Mouse (Mus musculus): Measurements from ENCODE around the gene Plk3.

The Plk3 gene

DNA sequence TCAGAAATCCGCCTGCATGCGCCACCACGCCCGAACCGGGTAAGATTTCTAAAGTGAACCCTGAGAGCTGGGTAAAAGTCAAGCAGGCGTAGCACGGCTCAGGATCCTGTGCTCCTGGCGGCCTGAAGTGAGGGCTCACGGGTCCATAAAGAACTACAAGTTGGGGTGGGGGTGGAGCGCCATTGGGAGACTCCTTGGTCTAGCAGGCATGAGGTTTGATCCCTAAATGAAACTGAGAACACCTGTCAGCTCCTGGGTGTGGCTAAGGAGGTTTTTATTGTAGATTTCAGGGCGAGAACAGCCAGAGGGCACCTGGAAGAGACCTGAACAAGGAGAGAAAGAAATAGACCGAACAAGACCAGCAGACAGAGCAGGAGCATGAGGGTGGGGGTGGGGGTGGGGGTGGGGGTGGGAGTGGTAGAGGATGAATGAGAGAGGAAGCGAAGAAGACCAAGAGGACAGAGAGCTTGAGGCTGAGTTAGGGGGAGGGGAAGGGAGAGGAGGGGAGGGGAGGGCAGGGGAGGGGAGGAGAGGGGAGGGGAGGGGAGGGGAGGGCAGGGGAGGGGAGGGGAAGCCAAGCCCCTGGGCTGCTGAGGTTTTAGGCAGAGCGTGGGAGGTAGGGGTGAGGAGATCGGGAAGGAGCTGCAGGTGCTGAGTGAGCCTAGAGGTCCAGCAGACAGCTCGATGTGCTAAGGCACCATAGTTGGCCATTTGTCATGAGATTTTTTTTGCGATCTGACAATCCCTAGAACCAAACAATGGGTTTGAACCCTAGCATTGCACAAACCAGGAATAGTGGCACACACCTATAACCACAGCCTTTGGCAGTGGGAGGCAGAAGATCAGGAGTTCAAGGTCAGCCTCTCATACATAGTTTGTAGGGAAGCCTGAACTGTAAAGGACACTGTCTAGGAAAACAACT lies 4.8 kb upstream of the Plk3 start:
- DNase-seq, result no peak

DNA sequence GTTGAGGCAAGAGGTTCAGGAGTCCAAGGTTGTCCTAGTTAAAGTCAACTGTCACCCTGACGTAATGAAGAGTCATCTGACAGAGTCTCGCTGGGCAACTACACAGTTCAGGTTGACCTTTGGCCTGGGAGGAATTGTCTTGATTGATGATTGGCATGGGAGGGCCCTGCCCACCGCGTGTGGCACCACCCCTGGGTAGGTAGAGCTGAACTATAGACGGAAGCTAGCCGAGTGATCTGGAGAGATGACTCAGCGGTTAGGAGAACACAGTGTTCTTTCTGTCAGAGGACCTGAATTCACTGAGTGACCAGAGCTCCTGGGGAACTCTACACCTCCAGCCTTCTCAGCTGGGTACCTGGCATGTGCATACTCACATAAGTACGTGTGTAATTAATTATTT lies 2.3 kb upstream of the Plk3 start:
- no peak for DNase-seq

DNA sequence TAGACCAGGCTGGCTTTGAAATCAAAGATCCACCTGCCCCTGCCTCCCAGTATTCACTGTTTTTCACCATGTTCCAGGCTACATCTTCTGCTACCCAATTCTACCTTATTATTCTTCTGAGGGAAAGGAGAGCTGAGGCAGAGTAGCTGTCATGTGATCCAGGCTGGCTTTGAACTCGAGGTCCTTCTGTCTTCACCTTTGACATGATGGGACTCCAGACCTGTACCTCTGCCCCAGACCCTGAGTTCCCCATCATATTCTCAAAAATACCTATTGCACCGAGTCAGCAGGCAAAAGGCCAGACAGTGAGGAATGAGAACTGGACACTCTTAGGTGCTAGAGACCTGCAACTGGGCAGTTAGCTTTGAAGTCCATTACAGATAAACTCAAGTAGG lies 835 bp upstream of the Plk3 start:
- DNase-seq, result no peak

DNA sequence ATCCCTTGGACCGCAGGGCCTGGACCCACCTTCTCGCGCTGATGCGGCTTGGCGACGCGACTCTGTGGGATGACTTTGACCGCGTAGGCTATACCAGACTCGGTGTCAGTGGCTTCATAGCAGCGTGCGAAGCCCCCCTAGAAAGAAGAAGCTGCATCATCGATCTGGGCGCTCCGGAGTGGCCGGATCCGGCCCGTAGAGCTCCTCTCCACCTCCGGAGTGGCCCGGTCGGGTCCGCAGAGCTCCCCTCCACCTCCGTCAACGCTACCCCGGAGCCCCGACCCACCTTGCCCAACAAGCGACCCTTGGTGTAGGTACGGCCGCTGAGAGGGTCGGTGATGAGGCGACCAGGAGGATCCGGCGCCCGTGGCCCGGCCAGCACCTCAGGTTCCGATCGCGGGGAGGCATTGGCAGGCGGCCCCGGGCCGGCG lies 382 bp downstream of the Plk3 start:
- no peak for DNase-seq

DNA sequence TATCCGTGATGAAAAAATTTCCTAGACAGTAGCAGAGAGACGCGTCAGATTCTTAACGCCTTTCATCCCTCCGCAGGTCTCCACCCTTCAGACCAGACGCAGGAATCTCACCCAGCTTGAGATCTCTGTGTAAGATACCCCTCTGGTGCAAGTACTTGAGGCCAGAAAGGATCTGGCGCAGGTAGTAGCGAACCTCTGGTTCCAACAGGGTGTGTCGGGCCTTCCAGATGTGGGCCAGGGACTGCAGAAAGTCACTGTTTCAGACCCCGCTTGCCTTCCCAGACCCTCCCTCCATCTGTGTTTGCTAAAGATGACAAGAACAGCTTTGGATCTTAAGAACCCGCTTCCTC lies 994 bp downstream of the Plk3 start:
- no peak for DNase-seq

DNA sequence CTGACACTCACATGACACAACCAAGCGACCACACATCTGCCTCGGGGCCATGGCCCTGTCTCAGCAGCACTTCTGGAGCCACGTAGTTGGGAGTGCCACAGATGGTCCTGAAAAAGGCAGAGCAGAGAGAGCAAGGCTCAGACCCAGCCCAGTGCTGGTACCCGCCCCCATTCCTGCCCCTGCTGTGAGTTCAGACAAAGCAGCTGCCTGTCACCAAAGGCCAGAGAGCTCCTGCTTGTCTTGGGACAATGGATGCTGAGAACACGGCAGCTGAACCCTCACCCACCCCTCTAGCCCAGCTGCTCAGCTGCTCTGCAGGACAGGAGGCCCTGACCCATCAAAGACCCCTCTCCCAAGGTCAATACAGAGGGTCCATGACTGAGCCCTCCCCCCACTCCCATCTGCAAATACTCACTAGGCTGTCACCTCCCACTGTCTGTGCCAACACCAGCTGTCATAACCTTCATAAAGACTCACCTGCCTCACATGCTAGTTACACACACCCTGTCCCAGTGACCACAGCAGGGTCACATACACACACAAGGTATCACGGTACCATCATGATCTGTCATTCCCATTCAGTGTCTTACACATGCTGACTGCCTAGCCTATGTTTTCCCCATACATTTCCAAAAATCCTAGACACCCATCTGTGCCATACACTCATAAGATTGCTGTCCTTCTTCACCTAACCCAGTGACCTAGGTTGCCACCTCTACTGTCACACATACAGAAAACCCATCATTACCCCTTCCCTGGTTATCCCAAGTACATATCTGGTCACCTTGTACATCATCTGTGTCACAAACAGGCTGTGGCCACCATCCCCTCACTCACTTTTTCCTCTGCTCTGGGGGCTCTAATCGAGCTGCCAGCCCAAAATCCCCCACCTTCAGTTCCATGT lies 1.6 kb downstream of the Plk3 start:
- peak; percentile 82 for DNase-seq

DNA sequence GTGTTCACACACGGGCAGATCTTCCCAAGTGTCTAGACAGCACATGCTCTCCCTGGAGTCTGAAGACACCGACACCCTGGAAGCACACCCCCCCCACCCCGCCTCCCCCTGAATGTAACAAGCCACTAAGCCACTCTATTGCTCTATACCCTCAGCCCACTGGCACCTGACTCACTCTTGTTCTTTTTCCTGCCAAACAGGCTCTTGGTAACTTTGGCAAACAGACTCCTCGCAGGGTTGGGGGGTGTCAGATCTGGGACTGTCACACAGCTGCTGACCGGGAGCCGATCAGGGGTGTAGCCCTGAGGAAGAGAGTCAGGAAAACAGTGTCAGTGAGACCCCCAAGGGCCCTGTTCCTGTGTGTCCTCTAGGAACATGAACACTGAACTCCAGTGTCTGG lies 2.6 kb downstream of the Plk3 start:
- DNase-seq, result no peak

DNA sequence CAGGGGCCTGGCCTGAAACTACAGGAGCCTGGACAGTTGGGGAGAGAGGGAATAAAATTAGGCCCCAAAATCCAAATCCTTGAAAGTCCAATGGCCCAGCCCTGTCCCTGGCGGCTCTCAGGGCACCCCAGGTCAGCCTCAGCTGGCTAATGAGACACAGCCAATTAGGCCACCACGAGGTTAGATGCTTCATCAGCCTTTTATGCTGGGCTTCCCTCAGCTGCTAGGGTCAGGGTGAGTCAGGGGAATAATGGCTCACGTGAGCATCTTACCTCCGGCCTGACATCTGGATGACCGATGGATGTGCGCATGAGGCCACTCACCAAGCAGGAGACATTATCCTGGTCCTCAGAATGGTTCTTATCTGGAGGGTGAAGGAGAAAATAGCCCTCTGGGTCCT lies 3.0 kb downstream of the Plk3 start:
- DNase-seq, result no peak

DNA sequence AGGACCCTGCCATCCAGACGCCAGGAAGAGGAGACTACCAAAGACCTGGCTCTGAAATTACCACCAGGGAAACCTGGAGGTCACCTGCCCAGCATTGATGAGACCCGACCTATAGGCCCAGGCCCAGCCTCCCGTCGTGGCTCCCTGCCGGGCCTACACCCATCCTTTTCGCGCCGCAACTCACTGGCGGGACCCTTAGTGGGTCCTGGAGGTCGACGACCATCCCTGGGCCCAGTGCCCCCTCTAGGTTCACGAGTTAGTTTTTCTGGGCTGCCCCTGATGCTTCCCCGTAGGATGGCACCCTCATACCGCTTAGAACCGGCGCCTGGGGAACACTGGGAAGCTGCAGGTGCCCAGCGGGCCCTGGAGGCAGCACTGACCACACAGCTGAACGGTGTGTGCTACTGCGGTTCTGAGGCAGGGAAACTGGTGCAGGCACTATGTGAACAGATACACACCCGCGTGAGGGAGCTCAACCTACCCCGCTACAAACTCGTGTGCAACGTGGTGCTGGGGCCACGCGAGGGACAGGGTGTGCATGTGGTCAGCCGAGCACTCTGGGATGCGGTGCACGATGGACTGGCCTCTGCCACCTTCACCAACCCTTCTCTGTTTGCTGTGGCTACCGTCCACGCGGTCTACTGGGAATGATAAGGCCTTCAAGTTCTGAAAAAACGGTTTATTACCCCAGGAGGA lies 5.6 kb downstream of the Plk3 start:
- DNase-seq, result no peak

DNA sequence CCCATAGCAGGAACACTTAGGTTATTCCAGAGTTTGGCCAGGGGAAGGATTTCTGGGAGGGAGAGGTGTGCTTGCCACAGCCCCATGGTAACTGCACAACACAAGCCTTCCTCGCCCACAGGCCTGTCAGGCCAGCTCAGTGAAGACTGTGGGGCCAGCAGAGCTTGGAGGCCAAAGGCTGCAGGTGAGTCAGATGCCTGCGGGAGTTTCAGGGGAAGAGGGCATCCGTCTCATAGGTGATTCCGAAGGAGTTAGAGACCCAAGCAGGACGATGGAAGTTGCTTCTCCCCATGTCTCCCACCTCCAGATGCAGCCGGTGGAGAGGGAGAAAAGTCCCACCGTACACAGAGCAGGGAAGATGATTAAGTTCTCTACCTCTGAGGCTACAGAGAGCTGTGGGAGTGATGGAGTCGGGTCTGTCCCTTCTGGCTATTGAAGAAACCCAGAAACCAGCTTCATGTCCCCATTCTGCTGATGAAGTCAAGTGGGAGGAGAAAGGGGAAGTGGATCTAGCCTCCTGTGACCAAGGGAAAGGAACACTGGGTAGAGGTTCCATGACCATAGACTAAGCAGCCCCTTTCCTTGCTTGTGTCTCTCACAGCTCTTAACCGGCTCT lies 7.0 kb downstream of the Plk3 start, which contains the start of gene Tctex1d4:
Tctex1d4 (plus strand) TSS at position 120 of the 616 bp plus-strand sequence.
- no peak for DNase-seq

DNA sequence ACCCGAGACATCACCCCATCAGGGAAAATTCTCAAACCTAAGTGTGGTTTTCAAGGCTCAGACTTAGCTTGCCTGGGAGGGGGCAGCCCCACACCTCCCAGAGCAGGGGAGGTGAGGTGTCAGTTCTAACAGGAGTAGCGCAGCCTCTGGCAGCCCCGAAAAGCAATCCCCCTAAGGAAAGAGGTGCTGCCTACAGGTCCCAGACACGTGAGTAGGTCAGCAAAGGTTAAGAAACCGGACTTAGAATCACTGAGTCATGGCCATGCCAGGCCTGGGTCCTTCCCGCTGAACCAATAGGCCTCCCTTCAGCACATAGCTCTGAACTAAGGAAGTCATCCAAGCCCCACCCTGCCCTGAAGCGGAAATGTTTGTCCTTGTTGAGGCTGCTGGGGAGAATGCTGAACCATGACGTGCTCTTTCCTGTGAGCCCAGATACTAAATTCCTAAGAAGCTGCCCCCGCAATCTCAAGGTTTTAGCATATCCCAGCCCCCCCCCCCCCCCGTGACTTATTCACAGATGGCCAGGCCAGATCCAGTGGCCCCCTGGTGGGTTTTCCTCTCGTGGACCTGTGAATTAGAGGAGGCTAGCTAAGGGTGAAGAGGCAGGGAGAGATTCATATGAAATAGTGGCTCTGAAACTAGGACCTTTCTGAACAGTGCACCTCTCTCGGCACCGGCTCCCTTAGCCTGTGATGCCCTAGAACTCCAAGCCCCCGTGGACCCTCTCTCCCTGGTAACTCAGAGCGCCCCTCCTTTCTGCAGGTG lies 7.7 kb downstream of the Plk3 start:
- DNase-seq, result peak; percentile 55

DNA sequence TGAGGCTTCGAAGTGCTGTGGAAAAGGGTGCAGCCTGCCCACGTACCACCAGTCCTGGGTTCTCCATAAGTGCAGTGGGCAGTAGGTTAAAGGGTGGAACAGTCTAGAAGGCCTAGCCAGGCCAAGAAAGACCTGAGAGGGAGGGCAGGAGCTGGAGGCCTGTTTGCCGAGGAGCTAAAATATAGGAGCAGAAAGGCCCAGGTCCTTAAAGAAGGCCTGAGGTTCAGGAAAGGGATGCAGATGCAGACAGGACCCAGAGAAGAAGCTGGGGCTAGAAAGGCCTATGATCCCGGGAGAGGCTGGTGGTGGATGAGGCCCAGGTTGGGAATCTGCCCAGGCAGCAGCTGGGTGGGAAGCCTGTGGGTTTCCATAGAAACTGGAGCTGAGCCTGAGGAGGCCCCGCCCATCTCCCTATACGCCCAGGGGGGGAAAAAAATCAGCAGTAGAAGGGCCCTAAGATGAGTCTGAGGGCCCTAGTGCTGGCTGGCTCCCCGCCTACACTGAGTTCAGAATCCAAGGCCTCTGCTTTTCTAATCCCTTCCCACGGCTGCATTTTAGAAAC lies 8.3 kb downstream of the Plk3 start, which contains the start of gene Btbd19:
Btbd19 (minus strand) TSS at position 378 of the 562 bp plus-strand sequence.
- DNase-seq, result peak; percentile 70

DNA sequence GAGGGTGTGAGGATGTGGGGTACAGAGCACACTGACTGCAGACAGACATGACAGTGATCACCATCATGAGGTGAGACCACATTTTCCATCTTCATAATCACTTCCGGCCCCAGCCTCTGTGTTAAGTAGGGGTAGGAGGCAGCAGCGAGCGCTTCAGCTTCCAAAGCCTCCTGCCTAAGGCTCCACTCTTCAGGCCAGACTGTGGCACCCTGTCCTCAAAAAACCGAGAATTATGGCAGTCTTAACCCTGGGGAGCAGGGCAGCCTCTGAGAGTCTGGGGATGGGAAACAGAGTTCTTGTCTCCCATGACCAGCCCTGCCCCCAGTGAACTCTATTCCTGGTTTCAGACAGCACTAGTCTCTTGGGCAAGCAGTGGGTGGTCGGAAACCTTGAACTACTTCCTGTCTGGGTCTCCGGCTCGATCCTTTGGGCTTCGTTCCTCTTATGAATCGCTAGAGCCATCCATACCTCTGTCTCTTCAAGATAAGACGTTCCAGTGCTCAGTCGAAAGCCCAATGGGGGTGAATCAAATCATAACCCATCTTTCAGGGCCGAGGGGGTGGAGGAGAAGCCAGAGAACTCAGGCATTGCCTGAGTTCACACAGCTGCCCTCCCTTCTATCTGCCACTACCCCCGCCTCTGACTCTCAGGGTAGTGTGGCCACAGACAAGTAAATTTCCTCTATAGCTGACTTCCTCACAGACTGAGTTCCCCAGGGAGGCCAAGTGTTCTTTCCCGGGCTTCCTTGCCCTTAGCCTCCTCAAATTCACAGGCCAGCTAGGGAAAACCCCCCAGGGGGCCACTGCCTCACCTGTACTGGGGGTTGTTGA lies 9.0 kb downstream of the Plk3 start:
- no peak for DNase-seq

DNA sequence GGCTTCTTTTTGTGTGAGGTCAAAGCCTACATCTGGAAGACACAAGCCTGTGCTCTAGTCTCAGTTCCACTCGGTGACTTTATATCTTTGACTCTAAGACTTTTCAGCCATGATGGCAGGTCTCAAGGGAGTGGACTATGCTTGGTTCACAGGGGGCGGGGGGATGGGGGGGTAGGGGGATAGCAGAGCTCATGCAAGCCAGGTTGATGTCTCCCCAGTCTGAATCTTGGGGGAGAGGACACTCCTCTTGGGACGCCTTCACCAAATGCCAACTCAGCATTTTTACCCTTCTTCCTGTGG lies 9.6 kb downstream of the Plk3 start:
- DNase-seq, result no peak

DNA sequence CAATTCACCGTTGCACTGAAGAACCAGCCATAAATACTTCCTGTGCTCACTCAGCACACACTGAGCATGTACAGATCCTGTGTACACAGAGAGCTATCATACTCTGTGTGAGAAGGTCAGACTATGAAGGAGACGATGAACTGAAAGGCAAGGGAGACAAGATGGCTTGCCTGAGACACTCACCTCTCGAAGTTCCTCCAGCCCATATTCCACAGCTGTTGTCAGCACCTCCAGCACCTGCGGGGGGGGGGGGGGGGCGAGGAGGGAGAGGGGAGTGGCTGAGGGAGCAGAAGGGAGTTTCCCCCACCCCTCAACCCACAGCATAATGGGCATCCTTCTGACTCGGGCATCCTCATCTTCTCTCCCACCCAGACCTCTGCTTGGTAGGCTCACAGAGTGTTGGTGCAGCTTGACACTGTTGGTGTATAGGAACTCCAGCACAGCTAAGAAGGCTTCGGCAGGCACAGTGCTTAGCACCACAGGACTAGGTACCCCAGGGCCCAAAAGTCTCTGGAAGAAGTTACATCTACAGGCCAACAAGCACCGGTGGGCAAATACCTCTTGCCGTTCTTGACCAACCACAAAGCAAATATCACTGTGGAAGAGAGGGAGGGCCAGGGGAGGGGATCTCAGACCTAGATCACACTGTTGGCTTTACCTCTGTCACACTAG lies 10.1 kb downstream of the Plk3 start:
- no peak for DNase-seq

DNA sequence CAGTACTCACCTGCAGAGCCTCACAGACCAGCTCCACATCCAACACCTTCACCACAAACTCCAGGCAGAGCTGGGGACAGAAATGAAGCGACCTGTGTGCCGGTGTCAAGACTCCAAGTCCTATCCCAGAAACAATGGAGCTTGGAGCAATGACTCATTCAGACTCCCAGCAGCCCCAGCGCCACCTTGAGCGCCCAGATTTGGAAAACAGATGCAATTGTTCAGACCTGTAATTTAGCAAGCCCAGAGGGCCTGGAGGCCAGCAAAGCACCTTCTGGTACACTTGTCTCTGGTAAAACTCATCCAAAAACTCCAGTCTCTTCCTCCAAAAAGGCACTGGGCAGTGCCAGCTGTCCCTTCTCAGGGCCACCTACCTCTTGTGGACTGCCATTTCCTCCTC lies 11.6 kb downstream of the Plk3 start:
- DNase-seq, result no peak

DNA sequence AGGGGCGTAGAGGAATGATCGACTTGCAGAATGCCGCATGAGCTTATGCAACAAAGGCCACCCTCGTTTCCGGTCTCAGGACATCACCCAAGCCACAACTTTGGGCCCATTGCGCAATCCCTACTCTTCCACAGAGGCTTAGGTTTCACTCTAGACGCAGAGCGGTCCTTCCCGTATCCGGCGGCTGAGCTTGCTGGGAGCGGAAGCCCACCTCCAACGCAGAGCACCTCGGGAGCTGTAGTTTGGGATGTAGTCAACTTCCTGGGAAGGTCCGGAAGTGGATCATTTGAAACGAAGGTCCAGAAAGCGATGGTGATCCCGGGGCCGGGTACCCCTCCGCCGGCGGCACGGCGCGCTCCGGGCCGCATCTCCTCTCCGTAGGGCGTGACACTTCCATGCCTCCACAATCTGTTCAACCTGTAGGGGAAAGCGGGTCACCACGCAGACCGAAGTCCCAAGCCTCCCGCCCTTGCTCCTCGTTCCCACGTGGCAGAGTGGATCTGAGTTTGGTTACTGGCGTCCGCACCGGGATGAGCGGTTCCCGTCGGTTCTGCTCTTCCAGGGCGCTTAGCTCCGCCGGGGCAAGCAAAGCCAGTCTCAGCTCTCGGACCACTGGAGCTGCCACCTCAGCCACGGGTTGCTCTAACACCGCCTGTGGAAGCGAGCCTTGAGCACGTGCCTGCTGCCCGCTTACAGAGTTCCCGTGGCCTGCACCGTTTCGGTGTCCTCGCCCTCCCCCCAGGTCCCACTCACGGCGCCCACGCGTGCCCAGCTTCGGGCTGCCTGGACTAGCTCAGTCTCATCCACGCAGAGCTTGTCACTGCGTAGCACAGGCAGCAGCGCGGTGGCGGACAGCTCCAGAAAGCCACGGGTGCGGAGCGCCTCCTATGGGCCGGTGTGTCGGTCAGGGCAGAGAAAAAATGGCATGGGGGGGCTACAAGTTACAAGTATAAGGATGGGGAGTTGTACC lies 13.0 kb downstream of the Plk3 start:
- DNase-seq, result peak; percentile 98

DNA sequence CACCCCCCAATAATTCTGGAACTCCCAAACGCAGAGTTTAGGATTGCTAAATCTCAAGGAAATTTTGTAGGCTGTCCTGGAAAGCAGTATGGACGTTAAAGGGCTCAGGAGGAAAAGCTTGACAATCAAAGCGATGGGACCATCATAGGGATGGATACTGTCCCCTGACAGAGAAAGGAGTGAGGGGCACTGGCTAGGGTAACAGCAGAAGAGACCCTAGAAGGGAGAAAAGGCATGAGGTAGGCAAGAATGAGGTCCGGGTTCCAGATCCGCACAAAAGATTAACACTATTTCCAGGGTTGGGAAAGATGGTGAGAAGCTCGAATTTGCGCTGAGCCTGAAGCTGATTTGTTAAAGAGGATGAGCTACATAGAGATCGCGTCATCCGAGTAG lies 13.7 kb downstream of the Plk3 start:
- no peak for DNase-seq

DNA sequence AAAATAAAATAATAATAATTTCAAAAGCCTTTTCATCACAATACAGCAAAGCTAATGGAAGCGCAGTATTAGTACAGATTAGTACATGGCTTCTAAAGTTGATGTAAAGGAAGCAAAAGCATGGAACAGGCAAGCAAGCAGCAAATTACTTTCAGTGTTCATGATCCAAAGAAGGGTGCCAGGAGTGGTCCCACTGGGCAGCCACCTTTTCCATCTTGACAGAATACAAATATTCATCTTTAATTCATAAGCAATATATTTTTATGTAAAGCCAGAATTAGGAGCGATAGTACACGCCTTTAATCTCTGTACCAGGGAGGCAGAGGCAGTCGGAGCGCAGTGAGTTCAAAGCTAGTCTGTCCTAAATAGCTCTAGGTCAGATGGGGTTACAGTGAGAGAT lies 14.1 kb downstream of the Plk3 start:
- DNase-seq, result no peak
